27 mouse cellular contexts compared by ENCODE assay signal in the genomic region with DNA sequence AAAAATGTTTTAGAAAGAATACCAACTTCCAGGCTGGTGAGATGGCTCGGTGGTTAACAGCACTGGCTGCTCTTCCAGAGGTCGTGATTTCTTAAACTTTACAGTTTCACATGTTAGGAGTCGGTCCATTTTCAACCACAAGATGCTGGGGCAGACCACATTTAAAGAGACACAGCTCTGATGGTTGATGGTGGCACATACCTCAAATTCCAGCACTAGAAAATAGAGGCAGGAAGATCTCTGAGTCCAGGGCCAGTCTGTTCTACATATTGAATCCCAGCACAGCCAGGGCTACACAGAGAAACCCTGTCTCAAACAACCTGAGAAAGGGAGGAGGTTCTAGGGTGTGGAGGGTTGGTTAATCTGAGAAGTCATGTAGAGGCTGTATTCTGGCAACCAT.
"Had no signal": no experiment of that assay in that cellular context is flagged by ENCODE, and none has a peak within 500 bp of the region (broad histone marks: within the 10 kb centered on the region; RNA-seq: fewer than 3 reads in every experiment).

No protein-coding gene starts in this region.

- H3K4me3 ChIP-seq: embryonic facial prominence, embryonic 10.5 days; embryonic facial prominence, embryonic 12.5 days; embryonic facial prominence, embryonic 13.5 days; embryonic facial prominence, embryonic 15.5 days; erythroblast, embryonic 14.5 days; forebrain, embryonic 12.5 days; forebrain, embryonic 13.5 days; forebrain, embryonic 15.5 days; gastrocnemius, adult 2 months; heart, adult 2 months had no signal

- H3K27ac ChIP-seq: embryonic facial prominence, embryonic 10.5 days; embryonic facial prominence, embryonic 12.5 days; embryonic facial prominence, embryonic 13.5 days; embryonic facial prominence, embryonic 15.5 days; forebrain, embryonic 12.5 days; forebrain, embryonic 13.5 days; forebrain, embryonic 15.5 days; gastrocnemius, adult 2 months; heart, adult 2 months had no signal

- DNase-seq: cerebellum, adult 8-10 months; cerebellum, adult 9-10 months; cerebellum, adult 9-11 months; cerebellum, postnatal 10 days; cerebellum, postnatal 14 days; cerebellum, postnatal 25 days; cerebellum, postnatal 36 days; embryo, embryonic 11 days; forebrain, postnatal 0 days; gastrocnemius, adult 2 months; gastrocnemius, postnatal 10 days; gastrocnemius, postnatal 14 days; gastrocnemius, postnatal 25 days; gastrocnemius, postnatal 36 days; heart, adult 11 months; heart, adult 18-20 months; heart, adult 2 months had no signal

- H3K9ac ChIP-seq: embryonic facial prominence, embryonic 12.5 days; embryonic facial prominence, embryonic 13.5 days; embryonic facial prominence, embryonic 15.5 days; forebrain, embryonic 12.5 days; forebrain, embryonic 13.5 days; forebrain, embryonic 15.5 days; forebrain, postnatal 0 days had no signal

- H3K4me1 ChIP-seq: forebrain, embryonic 12.5 days; forebrain, embryonic 13.5 days; forebrain, embryonic 15.5 days had no signal

- H3K9me3 ChIP-seq: embryonic facial prominence, embryonic 10.5 days; embryonic facial prominence, embryonic 12.5 days; embryonic facial prominence, embryonic 13.5 days; embryonic facial prominence, embryonic 15.5 days; forebrain, embryonic 12.5 days; forebrain, embryonic 13.5 days; forebrain, embryonic 15.5 days had no signal

- ATAC-seq: forebrain, embryonic 13.5 days; forebrain, embryonic 14.5 days; forebrain, embryonic 15.5 days; forebrain, embryonic 16.5 days; forebrain, postnatal 0 days had no signal

- H3K36me3 ChIP-seq: embryonic facial prominence, embryonic 10.5 days; embryonic facial prominence, embryonic 12.5 days; embryonic facial prominence, embryonic 13.5 days; embryonic facial prominence, embryonic 15.5 days; forebrain, embryonic 12.5 days; forebrain, embryonic 15.5 days had no signal

- H3K27me3 ChIP-seq: embryonic facial prominence, embryonic 12.5 days; embryonic facial prominence, embryonic 13.5 days; embryonic facial prominence, embryonic 15.5 days; forebrain, embryonic 12.5 days; forebrain, embryonic 13.5 days; forebrain, embryonic 15.5 days had no signal

- H3K4me2 ChIP-seq: embryonic facial prominence, embryonic 12.5 days; embryonic facial prominence, embryonic 13.5 days; embryonic facial prominence, embryonic 15.5 days; forebrain, embryonic 12.5 days; forebrain, embryonic 13.5 days; forebrain, embryonic 15.5 days had no signal
